Mouse (Mus musculus) kidney, adult 8-10 months (tissue): Measurements from ENCODE around the gene Lsm14a.

Source experiments
- DNase-seq, 2 experiments: peaks; one replicate each; pipeline ENCODE4 v3.0.0; 2022

The Lsm14a gene

DNA sequence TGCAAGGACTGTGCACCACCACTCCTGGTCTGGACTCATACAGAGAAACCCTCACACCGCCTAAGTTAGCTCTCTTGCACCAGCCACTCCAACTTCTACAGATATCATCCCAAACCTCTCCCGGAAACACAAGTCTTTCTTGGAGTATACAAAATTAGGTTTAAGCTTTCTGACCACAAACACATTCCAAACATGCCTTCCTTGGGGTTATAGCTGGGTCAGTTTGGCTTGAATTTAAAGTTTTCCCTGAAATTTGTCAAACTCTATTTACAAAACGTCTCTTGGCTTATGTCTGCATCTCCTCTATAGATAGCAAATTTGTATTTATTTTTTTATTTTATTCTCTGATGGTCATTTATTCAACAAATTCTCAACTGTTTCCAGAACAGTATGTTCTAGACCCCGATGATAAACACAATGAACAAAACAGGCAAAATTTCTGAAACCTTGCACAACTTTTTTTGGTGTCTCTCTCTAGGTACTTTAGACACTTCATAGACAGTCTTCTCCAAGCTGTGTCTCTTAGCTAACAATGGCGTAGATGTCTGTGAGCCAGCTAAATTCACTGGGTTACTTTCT lies 83.8 kb downstream of the Lsm14a start:
- no peak for DNase-seq

DNA sequence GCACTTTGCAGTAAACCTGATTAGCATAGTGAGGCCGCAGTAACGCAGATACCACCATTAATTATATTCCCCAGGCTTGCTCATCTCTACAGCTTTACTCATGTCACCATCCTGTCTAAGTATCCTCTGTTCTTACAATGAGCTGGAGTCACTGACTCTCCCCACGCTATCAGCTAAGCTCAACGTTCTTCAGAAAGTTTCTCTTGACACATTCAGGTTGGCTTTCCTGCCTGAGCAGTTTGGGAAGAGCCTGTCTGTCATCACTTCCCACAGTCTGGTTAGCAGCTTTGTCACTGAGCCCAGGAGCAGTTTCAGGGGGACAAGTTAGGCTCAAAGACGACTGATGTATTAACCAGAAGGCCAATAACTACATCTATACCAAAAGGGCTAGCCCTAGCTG lies 84.5 kb downstream of the Lsm14a start:
- DNase-seq, result no peak

DNA sequence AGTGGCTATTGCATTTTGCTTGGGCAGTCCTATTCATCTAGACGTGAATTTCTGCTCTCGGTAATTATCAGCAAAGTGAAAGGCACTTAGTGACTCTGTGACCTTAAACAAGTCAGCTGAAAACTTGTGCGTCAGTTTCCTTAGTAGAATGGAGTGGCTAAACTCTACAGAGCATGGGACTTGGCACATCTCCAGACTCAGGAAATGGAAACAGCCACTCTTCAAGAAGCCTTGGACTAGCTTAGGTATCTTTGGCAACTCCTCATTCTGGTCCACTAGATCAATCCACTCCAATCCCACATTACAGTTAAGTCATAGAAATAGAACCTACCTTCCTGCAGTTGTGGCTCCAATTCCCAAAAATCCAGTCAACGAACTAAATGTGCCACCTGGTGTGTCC lies 87.7 kb downstream of the Lsm14a start:
- peak; percentile 58 to 68 for DNase-seq

DNA sequence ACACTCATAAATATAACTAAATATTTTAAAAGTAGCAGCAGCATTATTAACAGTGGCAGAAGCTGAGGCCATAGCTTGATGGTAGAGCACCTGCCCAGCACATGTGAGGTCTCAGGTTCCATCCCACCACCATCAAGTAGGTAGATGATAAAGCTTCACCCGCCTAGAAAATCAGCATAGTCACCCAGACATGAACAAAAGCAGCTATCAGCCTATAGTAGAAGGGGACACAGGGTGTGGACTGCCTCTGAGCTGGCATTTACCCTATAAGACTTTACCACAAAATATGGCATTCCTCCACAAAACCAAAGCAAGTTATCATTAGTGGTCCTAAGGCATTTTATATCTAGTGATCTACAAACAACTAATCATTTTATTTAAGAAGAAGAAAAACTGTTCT lies 90.5 kb downstream of the Lsm14a start:
- DNase-seq, result no peak

DNA sequence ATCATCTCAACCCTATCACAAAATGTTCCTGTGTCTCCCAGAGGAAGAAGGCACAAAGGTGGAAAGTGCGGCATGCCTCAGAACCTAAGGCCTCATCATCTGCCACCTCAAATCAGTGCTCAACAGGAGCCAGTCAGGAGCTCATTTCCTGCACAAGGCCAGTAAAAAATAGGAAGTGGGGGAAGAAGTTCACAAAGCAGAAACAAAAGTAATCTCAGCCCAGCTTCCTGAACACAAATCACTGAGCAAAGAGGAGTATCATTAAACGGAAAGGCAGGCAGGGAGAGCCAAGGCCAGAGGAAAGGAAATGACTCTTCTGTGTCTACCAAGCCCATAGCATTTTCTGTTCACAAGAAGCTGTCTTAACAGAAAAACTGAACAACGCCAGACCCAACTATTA lies 91.2 kb downstream of the Lsm14a start:
- DNase-seq, result peak; percentile 29 to 54

DNA sequence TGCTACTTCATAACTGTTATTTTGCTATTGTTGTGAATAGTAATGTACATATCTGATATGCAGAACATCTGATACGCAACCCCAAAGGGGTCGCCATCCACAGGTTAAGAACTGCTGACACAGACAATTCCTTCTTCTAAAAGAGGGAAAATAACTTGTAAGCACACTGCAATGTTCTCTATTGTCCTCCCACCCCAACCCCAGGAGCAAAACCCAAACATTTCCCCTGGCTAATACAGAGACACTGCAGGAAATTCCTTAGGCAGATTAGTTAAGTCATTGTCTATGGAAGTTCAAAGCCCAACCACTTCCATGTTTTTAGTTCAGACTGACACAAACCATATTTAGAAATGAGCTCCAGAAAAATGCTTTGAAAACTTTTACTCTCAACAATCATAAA lies 94.3 kb downstream of the Lsm14a start:
- no peak for DNase-seq

DNA sequence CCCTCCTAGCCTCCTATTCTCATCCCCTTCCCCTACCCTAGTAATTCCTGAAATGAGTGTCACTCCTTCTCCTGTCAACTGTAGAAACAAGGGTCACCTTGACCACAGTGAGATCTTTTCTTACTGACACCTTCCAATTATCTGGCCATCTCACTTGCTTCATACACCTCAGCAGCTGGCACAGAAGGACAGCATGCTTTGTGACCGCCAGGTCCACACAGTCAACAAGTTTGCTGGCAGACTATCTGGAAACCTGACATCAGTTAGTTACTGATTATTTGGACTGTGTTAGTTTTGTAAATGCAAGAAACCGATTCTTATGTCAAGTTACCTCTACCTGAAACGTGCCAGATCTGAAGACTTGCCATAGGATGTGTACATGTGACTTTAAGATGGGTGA lies 97.0 kb downstream of the Lsm14a start:
- no peak for DNase-seq
